Mouse (Mus musculus): ENCODE measurements around the gene Vmn2r29. TPM values are rescaled to one million over a fixed set of nuclear protein-coding genes. Genes with fewer than 3 reads are reported as not detected.

The Vmn2r29 gene
- not detected in 2 replicates for polyA plus RNA-seq (2012; ENCODE audit: low replicate concordance)

DNA sequence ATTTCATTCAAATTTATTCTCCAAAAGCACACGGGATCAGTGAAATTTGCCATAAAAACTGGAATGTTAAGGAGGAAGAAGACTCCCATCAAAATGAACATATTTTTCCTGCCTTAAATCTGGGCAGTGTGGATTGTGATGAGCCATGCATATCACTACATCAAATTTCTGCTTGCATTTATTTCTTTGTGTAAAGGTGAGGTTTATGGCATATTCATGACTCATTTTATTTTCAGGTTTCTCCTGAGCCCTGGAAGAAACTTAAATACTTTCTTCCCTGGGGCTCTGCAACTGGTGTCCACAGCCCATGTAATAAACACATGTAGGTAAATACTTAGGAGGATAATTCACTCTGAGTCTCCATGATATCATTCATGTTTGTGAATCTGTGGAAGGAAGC lies at the start of gene Vmn2r29:
Vmn2r29 (minus strand) TSS at position 101 of the 400 bp plus-strand sequence.

GRCm38 (mm10) chr7:7277966-7278567 lies 30.9 kb upstream of the Vmn2r29 start, which contains the start of gene Gm45844:
Gm45844 (minus strand) TSS chr7:7278289.

GRCm38 (mm10) chr7:7209313-7210151 lies 37.6 kb downstream of the Vmn2r29 start, which contains the start of gene Zfp772:
Zfp772 (minus strand) TSS chr7:7209998.

Other genes starting within 250 kb of the Vmn2r29 start
- 2.1 and 2.8 TPM in 2 replicates for gene Zfp954, start 125.8 kb downstream of the Vmn2r29 start, polyA plus RNA-seq (2012; ENCODE audit: low replicate concordance)
- gene Zfp773, start 110.6 kb downstream of the Vmn2r29 start, polyA plus RNA-seq (2012; ENCODE audit: low replicate concordance), result not detected in 2 replicates
- 0.06 TPM in 2 replicates for gene Zfp418, start 76.0 kb downstream of the Vmn2r29 start, polyA plus RNA-seq (2012; ENCODE audit: low replicate concordance)
- gene Zfp772, start 37.3 kb downstream of the Vmn2r29 start, polyA plus RNA-seq (2012; ENCODE audit: low replicate concordance), result 0.11 TPM in 1 of 2 replicates, not detected in the other
- 0.07 TPM in 1 of 2 replicates, not detected in the other for gene Gm45844, start 31.0 kb upstream of the Vmn2r29 start, polyA plus RNA-seq (2012; ENCODE audit: low replicate concordance)
- 3.3 and 7.6 TPM in 2 replicates for gene Clcn4, start 53.5 kb upstream of the Vmn2r29 start, polyA plus RNA-seq (2012; ENCODE audit: low replicate concordance)
- gene Vmn2r30, start 90.3 kb upstream of the Vmn2r29 start, polyA plus RNA-seq (2012; ENCODE audit: low replicate concordance), result 0.07 TPM in 1 of 2 replicates, not detected in the other
- gene Gm45783, start 127.2 kb upstream of the Vmn2r29 start, polyA plus RNA-seq (2012; ENCODE audit: low replicate concordance), result 0.40 TPM in 1 of 2 replicates, not detected in the other
- gene Vmn2r31, start 152.4 kb upstream of the Vmn2r29 start, polyA plus RNA-seq (2012; ENCODE audit: low replicate concordance), result 0.02 TPM in 1 of 2 replicates, not detected in the other
- not detected in 2 replicates for gene Vmn2r32, start 232.7 kb upstream of the Vmn2r29 start, polyA plus RNA-seq (2012; ENCODE audit: low replicate concordance)